Mouse (Mus musculus): ENCODE measurements around the gene Pgs1. TPM values are rescaled to one million over a fixed set of nuclear protein-coding genes. Genes with fewer than 3 reads are reported as not detected.

Pgs1 gene
- polyA plus RNA-seq, 1 experiment from 2014 or later, result 47.4 TPM

DNA sequence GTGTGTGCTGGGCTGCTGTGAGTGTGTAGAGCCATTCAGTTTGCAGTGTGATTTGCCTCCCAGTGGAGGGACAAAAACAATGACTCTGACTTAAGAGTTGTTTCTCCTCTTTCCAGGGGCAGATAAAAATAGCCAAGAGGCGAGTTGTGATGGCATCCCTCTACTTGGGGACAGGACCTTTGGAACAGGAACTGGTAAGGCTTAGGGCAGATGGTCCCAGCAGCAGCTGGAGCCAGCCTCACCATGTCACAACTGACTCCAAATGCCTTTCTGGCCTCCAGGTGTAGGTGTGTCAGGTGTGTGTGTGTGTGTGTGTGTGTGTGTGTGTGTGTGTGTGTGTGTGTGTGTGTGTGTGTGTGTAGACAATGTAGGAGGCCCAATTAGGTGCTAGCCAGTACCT is 14.0 kb downstream of the Pgs1 start:
- H3K4me3 ChIP-seq, result no peak overlapping the region
- no peak overlapping the region for H3K27ac ChIP-seq
- H3K4me2 ChIP-seq, result no peak overlapping the region
- peaks cover 17% of the 10 kb centered on the region for H3K4me1 ChIP-seq (replicated peaks)
- no peak overlapping the region for H3K9ac ChIP-seq
- 47% methylated on average over 1 of the region's 1 CpGs for WGBS
- peaks cover 60% of the 10 kb centered on the region for H3K36me3 ChIP-seq
- no peaks in the 10 kb centered on the region for H3K9me3 ChIP-seq
- no peak for ATAC-seq (ENCODE audit: low FRiP score)
- H3K27me3 ChIP-seq, result no peaks in the 10 kb centered on the region

DNA sequence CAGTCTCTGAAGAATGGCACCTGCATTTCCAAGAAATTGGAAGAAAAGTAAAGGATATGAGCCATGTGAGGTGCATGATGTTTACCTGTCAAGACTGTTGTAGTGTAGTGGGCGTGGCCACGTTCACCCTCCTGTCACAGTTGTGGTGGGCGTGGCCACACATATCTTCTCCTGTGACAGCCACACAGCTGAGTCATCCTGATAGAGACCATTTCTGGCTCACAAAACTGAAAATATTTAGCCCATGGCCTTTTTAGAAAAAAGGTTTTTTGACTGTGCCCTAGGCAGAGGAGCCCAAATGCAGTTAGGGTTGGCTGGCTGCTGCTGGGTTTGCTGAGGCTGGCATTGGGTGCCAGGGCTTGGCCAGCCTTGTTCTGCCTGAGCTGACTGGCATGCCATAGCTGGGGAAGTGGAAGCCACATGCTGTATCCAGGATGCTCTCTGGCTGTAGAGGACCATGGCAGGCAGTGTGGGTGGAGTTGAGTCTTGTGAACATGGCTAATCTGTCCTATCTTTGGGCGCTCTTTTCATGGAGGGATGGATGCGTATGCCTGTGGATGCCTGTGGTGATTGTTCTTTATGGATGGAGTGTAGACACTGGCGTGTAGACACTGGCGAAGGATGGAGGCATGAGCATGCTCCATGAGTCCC is 14.6 kb downstream of the Pgs1 start:
- Histone ChIP-seq H3K36me3 (peaks cover 66% of the 10 kb centered on the region), H3K4me3 (no peak overlapping the region), H3K27me3 (no peaks in the 10 kb centered on the region), H3K27ac (no peak overlapping the region), H3K4me2 (no peak overlapping the region), H3K9ac (no peak overlapping the region), H3K9me3 (no peaks in the 10 kb centered on the region), H3K4me1 (replicated peaks) (peaks cover 10% of the 10 kb centered on the region)
- ATAC-seq (ENCODE audit: low FRiP score), result no peak
- WGBS, result 93% methylated on average over 7 of the region's 7 CpGs

DNA sequence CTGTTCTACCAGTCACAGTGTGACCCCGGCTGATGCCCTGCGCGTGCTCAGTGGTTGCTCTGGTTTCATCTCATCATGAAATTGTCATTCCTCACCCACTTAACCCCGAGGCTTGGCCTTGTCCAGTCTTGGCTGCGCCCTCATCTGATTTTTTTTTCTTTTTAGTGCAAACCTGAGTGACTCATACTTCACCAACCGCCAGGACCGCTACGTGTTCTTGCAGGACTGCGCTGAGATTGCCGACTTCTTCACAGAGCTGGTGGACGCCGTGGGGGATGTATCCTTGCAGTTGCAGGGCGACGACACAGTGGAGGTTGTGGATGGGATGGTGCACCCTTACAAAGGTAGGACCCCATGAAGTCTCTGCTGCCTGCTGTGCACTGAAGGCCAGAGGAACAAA is 17.1 kb downstream of the Pgs1 start:
- no peak for ATAC-seq (ENCODE audit: low FRiP score)
- H3K9me3 ChIP-seq, result no peaks in the 10 kb centered on the region
- H3K4me3 ChIP-seq, result no peak overlapping the region
- no peak overlapping the region for H3K9ac ChIP-seq
- no peak overlapping the region for H3K27ac ChIP-seq
- no peaks in the 10 kb centered on the region for H3K27me3 ChIP-seq
- no peak overlapping the region for H3K4me2 ChIP-seq
- WGBS, result 95% methylated on average over 14 of the region's 14 CpGs
- H3K36me3 ChIP-seq, result peaks cover 78% of the 10 kb centered on the region
- peaks cover 12% of the 10 kb centered on the region for H3K4me1 ChIP-seq (replicated peaks)

DNA sequence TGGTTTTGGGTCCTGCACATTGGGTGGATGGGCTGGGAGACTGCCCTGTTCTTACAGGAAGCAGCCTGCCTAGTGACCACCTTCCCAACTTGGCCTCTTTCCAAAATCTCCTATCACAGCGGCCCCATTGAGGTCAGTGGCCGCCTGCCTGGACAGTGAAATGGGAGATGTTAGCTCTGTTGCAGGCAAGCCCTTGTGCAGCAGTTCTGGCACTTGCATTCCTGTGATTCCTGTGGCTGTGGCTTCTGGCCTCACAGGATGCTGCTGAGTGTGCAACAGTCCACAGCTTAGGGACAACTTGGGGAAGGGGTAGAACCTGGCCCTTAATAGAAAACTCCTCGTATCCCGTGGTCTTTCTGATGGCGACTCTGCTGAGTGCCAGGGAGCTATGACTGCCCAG is 17.6 kb downstream of the Pgs1 start:
- no peak for ATAC-seq (ENCODE audit: low FRiP score)
- H3K36me3 ChIP-seq, result peaks cover 78% of the 10 kb centered on the region
- no peak overlapping the region for H3K4me2 ChIP-seq
- H3K27me3 ChIP-seq, result no peaks in the 10 kb centered on the region
- H3K9ac ChIP-seq, result no peak overlapping the region
- H3K4me3 ChIP-seq, result no peak overlapping the region
- H3K27ac ChIP-seq, result no peak overlapping the region
- peaks cover 14% of the 10 kb centered on the region for H3K4me1 ChIP-seq (replicated peaks)
- 75% methylated on average over 5 of the region's 5 CpGs for WGBS
- H3K9me3 ChIP-seq, result no peaks in the 10 kb centered on the region

DNA sequence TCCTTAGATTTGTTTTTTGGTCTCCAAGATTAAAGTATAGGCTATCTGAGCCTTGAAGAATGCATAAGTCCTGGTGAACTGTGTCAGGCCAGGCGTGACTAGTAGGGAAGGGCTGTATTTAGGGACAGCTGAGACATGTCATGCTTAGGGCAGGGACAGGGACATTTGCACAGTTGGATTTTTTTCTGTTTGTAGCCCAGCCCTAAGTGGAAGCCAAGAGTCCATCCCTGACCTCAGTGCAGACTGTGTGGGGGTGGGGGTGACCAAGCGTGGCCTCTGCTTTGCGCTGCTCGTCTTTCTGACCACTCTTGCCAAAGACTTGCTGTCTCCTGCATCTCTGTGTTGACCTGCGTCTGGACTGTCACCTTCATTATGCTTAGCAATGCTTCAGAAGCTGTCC is 18.1 kb downstream of the Pgs1 start:
- 90% methylated on average over 5 of the region's 5 CpGs for WGBS
- H3K27ac ChIP-seq, result no peak overlapping the region
- peaks cover 74% of the 10 kb centered on the region for H3K36me3 ChIP-seq
- ATAC-seq (ENCODE audit: low FRiP score), result no peak
- H3K4me3 ChIP-seq, result no peak overlapping the region
- no peaks in the 10 kb centered on the region for H3K9me3 ChIP-seq
- H3K4me2 ChIP-seq, result no peak overlapping the region
- no peaks in the 10 kb centered on the region for H3K27me3 ChIP-seq
- H3K9ac ChIP-seq, result no peak overlapping the region
- H3K4me1 ChIP-seq (replicated peaks), result peaks cover 19% of the 10 kb centered on the region

DNA sequence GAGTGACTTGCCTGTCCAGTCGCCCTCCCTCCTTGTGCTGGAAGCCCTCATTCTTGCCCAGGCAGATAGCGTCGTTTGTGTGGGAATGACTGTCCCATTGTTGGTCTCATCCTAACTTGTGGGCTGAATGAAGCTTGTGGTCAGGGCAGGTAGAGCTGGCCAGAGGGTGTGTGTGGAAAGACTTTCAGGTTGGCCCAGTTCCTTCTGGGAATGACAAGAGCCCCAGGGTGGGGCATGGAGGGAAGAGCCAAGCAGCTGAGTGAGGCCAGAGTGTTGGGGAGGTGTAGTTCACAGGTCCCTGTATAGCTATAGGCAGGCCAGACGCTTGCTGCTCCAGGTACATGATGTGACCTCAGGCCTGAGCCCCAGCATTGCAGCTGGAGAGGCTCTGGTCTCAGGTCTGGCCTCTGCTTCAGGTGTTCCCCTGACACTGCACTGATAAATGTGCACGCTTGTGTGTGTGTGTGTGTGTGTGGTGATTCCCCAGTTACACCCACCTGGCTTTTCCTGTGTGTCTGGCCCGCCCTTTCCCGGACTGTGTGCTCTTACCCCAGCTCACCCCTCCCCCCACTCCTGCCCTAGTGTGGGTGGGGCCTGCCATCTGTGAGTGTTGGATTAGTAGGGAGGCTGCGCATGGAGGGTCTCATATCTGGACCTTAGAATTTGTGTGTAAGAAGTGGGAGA is 21.5 kb downstream of the Pgs1 start:
- peaks cover 42% of the 10 kb centered on the region for H3K4me1 ChIP-seq (replicated peaks)
- H3K4me2 ChIP-seq, result no peak overlapping the region
- WGBS, result 83% methylated on average over 8 of the region's 8 CpGs
- peaks cover 42% of the 10 kb centered on the region for H3K36me3 ChIP-seq
- H3K27me3 ChIP-seq, result no peaks in the 10 kb centered on the region
- H3K4me3 ChIP-seq, result no peak overlapping the region
- no peak overlapping the region for H3K27ac ChIP-seq
- no peak overlapping the region for H3K9ac ChIP-seq
- ATAC-seq (ENCODE audit: low FRiP score), result no peak
- no peaks in the 10 kb centered on the region for H3K9me3 ChIP-seq

DNA sequence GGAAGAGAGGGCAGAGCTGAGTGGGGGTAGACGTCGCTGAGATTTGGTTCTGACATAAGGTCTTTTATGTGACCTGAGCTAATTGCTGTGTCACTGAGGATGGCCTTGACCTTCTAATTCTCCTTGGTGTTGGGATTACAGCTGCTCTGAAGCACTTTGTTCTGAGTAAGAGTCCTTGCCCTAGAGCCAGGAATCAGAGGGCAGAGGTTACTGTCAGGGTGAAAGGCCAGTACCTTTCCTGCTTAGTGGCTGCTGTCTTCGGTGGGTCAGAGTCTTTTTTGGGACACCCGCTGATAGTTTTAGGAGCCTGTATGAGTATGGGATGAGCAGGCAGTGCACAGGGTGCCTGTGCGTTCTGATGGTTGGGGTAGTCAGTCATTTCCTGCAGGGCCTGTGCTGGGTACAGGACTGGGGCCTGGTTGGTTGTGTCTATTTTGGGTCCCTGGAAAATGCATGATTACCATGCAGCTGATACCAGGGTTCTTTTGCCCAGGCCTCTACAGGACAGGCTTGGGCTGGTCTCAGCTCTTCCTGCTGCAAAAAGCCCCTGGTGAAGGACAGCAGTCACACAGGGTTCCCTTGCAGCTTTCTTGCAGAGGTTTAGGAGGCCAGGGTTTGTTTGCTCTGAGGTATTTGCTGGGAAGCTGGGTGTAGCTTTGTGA is 22.2 kb downstream of the Pgs1 start:
- Histone ChIP-seq H3K9me3 (no peaks in the 10 kb centered on the region), H3K4me1 (replicated peaks) (peaks cover 42% of the 10 kb centered on the region), H3K27me3 (no peaks in the 10 kb centered on the region), H3K4me2 (no peak overlapping the region), H3K36me3 (peaks cover 36% of the 10 kb centered on the region), H3K9ac (peak overlapping the region; percentile 3; the same call in 1 of the 2 replicates), H3K27ac (no peak overlapping the region), H3K4me3 (no peak overlapping the region)
- WGBS, result 70% methylated on average over 5 of the region's 5 CpGs
- no peak for ATAC-seq (ENCODE audit: low FRiP score)

DNA sequence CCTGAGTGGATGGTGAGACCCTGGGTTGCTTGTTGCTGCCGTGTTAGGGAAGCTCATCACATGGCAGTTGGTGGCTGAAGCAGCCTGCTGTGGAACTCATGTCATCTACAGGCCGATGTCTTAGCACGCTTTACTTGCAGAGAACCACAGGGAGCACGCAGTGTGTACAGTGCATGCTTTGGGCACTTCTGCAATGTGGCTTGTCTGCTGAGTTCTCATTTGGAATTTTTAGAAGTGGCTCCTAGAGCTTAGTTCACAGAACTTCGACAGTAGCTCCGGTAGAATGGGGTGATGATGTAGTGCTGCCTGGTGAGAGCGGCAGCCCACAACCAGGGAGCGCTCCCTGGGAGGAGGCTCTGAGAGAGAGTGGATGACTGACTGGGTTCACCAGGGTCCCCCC is 22.8 kb downstream of the Pgs1 start:
- no peaks in the 10 kb centered on the region for H3K27me3 ChIP-seq
- no peaks in the 10 kb centered on the region for H3K9me3 ChIP-seq
- H3K4me3 ChIP-seq, result no peak overlapping the region
- peaks cover 33% of the 10 kb centered on the region for H3K36me3 ChIP-seq
- H3K27ac ChIP-seq, result no peak overlapping the region
- H3K4me2 ChIP-seq, result no peak overlapping the region
- no peak for ATAC-seq (ENCODE audit: low FRiP score)
- H3K9ac ChIP-seq, result peak overlapping the region; percentile 51; the same call in 1 of the 2 replicates
- peaks cover 42% of the 10 kb centered on the region for H3K4me1 ChIP-seq (replicated peaks)
- WGBS, result 86% methylated on average over 8 of the region's 8 CpGs

DNA sequence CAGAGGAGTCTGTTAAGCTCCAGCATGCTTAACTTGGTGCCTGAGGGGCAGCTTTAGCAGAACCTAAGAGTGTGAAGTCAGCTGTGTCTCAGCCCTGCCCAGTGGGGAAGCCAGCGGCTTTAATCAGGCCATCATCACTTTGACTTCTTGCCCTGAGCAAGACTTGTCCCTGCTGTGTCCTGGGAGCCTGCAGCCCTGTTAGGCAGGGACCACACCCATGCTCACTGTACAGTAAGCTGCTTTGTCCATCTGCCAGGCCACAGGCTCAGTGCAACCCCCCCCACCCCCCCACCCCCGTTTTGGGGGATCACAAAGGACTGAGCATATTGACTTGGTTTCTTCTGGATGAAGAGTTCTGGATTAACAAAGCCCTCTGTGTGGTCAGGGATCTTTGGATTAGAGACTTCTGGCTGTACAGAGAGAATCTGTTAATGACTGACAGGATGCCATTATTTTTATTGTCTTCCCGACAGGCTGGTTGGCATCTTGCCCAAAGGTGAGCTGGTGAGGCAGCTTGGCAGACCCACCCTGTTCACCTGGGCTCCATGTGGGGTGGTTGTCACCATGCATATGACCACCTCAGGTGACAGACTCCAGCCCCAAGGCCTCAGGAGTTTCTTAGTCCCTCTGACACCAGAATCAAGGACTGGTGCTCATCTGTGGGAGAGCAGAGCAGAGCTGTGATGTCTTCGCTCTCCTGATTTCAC is 23.9 kb downstream of the Pgs1 start:
- Histone ChIP-seq H3K9ac (peak overlapping the region; percentile 51; the same call in 1 of the 2 replicates), H3K27ac (no peak overlapping the region), H3K36me3 (peaks cover 33% of the 10 kb centered on the region), H3K4me2 (no peak overlapping the region), H3K27me3 (no peaks in the 10 kb centered on the region), H3K4me3 (no peak overlapping the region), H3K4me1 (replicated peaks) (peaks cover 47% of the 10 kb centered on the region), H3K9me3 (no peaks in the 10 kb centered on the region)
- no peak for ATAC-seq (ENCODE audit: low FRiP score)
- WGBS, result 59% methylated on average over 4 of the region's 4 CpGs

DNA sequence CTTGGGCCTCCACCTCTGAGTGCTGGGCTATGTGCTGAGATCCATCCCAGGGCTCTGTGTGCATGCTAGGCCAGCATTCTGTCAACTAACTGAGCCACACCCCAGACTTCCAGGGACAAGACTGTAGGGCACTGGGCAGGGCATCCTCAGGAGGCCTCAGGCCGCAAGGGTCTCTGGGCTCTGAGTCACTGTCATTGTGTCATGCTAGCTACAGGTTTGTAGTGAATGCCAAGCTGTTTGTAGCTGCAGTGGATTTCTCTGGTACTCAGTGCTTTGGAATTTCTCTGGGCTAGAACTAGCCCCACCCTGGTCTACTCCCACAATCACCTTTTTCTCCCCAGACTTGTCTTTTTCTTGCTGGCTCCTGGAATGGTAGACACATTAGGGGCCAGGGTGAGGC is 26.5 kb downstream of the Pgs1 start:
- WGBS, result 95% methylated on average over 1 of the region's 1 CpGs
- no peak for ATAC-seq (ENCODE audit: low FRiP score)
- H3K4me3 ChIP-seq, result no peak overlapping the region
- no peak overlapping the region for H3K9ac ChIP-seq
- no peaks in the 10 kb centered on the region for H3K27me3 ChIP-seq
- H3K4me1 ChIP-seq (replicated peaks), result peaks cover 44% of the 10 kb centered on the region
- peaks cover 38% of the 10 kb centered on the region for H3K36me3 ChIP-seq
- H3K4me2 ChIP-seq, result no peak overlapping the region
- H3K27ac ChIP-seq, result no peak overlapping the region
- no peaks in the 10 kb centered on the region for H3K9me3 ChIP-seq

DNA sequence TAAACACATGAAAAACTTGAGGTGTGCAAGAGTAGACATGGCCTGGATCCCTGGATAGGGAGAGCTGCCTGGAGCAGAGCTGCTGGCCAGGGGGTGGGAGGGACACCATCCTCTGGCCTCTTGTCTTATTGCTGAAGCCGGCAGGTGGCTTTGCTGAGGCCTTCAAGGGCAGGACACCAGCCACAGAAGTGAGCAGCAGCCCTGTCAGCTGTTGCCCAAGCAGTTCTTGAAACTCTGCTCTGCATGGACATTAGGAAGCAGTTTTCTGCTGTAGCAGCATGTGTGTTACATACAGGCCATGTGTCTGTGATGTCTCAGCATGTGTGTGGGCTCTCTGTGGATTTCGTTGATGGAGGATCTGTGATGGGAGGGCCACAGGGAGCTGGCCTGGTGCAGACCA is 27.2 kb downstream of the Pgs1 start:
- no peak for ATAC-seq (ENCODE audit: low FRiP score)
- no peaks in the 10 kb centered on the region for H3K9me3 ChIP-seq
- H3K4me1 ChIP-seq (replicated peaks), result peaks cover 36% of the 10 kb centered on the region
- peaks cover 45% of the 10 kb centered on the region for H3K36me3 ChIP-seq
- H3K27me3 ChIP-seq, result no peaks in the 10 kb centered on the region
- 73% methylated on average over 2 of the region's 2 CpGs for WGBS
- H3K9ac ChIP-seq, result no peak overlapping the region
- no peak overlapping the region for H3K4me2 ChIP-seq
- H3K27ac ChIP-seq, result no peak overlapping the region
- no peak overlapping the region for H3K4me3 ChIP-seq

DNA sequence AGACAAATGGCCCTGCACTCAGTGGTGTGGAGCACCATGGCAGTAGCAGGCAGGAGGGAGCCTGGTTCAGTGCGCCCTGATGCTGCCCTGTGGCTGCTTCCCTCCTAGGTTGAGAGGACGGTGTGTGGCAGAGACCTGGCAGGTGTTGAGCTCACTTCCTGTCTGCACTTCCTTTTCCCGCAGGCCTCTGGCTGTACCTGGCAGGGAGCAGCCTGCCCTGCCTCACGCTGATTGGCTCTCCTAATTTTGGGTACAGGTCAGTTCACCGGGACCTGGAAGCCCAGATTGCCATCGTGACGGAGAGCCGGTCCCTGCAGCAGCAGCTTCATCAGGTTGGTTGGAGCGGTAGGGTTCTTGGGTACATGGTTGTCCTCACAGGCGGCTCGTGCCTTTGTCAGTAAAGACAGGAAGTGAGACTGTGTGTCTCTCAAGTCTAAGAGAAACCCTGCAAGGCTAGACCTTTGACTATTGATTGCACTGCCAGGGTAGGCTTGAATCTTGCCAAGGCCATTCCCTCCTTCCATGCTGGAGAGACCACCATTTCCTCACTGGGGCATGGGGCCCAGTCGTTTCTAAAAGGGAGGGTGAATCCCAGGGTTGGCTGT is 28.4 kb downstream of the Pgs1 start:
- Histone ChIP-seq H3K36me3 (peaks cover 51% of the 10 kb centered on the region), H3K9me3 (no peaks in the 10 kb centered on the region), H3K27ac (no peak overlapping the region), H3K4me2 (no peak overlapping the region), H3K27me3 (no peaks in the 10 kb centered on the region), H3K4me1 (replicated peaks) (peaks cover 25% of the 10 kb centered on the region), H3K4me3 (no peak overlapping the region), H3K9ac (no peak overlapping the region)
- 85% methylated on average over 12 of the region's 12 CpGs for WGBS
- no peak for ATAC-seq (ENCODE audit: low FRiP score)
